Mouse (Mus musculus): ENCODE measurements around the gene Ren1.

DNA sequence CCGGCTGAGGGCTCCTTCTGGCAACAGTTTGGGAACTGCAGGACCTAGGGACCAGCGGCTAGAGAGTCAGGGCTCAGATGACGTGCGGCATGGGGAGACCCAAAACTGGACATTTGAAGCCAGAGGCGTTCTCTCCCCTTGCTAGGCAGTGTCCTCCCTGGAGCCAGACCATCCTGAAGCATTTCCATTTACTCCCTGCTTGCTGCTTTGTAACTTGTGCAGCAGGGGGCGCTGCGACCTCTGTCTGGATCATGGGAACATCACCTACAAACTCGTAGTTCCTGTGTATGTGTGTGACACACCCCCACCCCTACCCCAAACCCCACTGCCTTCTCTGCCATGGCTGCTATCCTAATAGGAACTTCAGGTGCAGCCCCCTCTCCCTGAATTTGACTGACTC, 35.9 kb upstream of the Ren1 start:
- TF ChIP-seq CTCF (IDR thresholded peaks at IDR 0.05; ENCODE audit: low read depth) (peak; percentile 77), EP300 (IDR thresholded peaks at IDR 0.05; ENCODE audit: low read depth) (no peak)
